In the genomic region with DNA sequence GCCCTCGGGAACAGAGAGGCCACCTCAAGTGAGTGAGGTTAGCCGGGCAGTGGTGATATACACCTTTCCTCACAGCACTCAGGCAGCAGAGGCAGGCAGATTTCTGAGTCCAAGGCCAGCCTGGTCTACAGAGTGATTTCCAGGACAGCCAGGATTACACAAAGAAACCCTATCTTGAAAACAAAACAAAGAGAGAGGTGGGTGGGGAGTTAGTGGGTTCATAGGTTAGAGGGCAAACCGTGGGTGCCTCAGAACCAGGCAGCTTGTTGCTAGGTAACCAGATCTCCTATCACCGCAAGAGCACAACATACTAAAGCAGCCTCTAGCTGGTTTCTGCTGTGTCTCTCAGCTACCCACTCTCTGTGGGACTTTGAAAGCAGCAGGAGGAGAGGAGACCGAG, we compare ENCODE assay signal across 18 mouse cellular contexts. TPM values are rescaled to one million over a fixed set of nuclear protein-coding genes. Genes with fewer than 3 reads are reported as not detected.
"Had no signal": no experiment of that assay in that cellular context is flagged by ENCODE, and none has a peak within 500 bp of the region (broad histone marks: within the 10 kb centered on the region; RNA-seq: fewer than 3 reads in every experiment).

Gene Ccdc42 (plus strand): TSS at position 301 of the 400 bp plus-strand sequence.

- H3K4me1 ChIP-seq: megakaryocyte, embryonic 14.5 days; neural tube, embryonic 12.5 days had no signal

- H3K36me3 ChIP-seq: lung, embryonic 15.5 days; midbrain, embryonic 12.5 days; neural tube, embryonic 12.5 days had no signal

- H3K27ac ChIP-seq: liver, embryonic 14.5 days; lung, embryonic 15.5 days; macrophage; midbrain, embryonic 12.5 days; neural tube, embryonic 12.5 days had no signal

- H3K27me3 ChIP-seq: lung, embryonic 15.5 days; neural tube, embryonic 12.5 days had no signal

- DNase-seq: lung, adult 18-20 months; lung, postnatal 14 days; lung, postnatal 36 days; midbrain, embryonic 14.5 days; right cerebral cortex, postnatal 25 days; right cerebral cortex, postnatal 4 days; spleen, adult 18-20 months; thymus, adult 18-20 months; thymus, postnatal 36 days had no signal

- H3K4me3 ChIP-seq: lung, embryonic 15.5 days; megakaryocyte, embryonic 14.5 days; midbrain, embryonic 12.5 days; neural tube, embryonic 12.5 days had no signal

- H3K4me2 ChIP-seq: lung, embryonic 15.5 days; midbrain, embryonic 12.5 days; neural tube, embryonic 12.5 days had no signal

- H3K9ac ChIP-seq: liver, embryonic 14.5 days; lung, embryonic 15.5 days; midbrain, embryonic 12.5 days; neural tube, embryonic 12.5 days had no signal

- H3K9me3 ChIP-seq: lung, embryonic 15.5 days; megakaryocyte, embryonic 14.5 days; midbrain, embryonic 12.5 days; neural tube, embryonic 12.5 days had no signal

RNA-seq across cellular contexts. Expression of gene Ccdc42, which starts in this region (rescaled TPM):
- polyA plus RNA-seq: liver, embryonic 16.5 days; macrophage; midbrain, embryonic 14.5 days; neural tube, embryonic 14.5 days; stomach, embryonic 14.5 days had no signal
